Comparison of ENCODE assay signal across 11 mouse cellular contexts in genomic region chr7:37566019-37566418, GRCm38 (mm10).
DNase-seq lines count a peak whose midpoint lies in the region; ATAC-seq and TF ChIP-seq lines count a peak whose summit lies in the region.
"Had no signal": no experiment of that assay in that cellular context is flagged by ENCODE, and none has a peak within 500 bp of the region (broad histone marks: within the 10 kb centered on the region; RNA-seq: fewer than 3 reads in every experiment).

No protein-coding gene starts in this region.

- TF ChIP-seq CTCF in kidney, adult 2 months (conservative IDR thresholded peaks at IDR 0.05; ENCODE audit: insufficient read depth, insufficient read length, low read depth, low read length): no peak

- H3K27me3 ChIP-seq in kidney, embryonic 16.5 days (ENCODE audit: insufficient read depth, low read length): no peaks in the 10 kb centered on the region
- no peaks in the 10 kb centered on the region for H3K27me3 ChIP-seq in kidney, adult 2 months (replicated peaks; ENCODE audit: control insufficient read depth, insufficient read depth, low read length)
- no peaks in the 10 kb centered on the region for H3K27me3 ChIP-seq in embryonic facial prominence, embryonic 12.5 days
- no peaks in the 10 kb centered on the region for H3K27me3 ChIP-seq in intestine, embryonic 15.5 days (replicated peaks)
- no peaks in the 10 kb centered on the region for H3K27me3 ChIP-seq in neural tube, embryonic 13.5 days

- TF ChIP-seq POLR2A in kidney, adult 2 months (IDR thresholded peaks at IDR 0.05; ENCODE audit: low read depth, low read length): no peak

- peak overlapping the region; percentile 21 for H3K4me2 ChIP-seq in kidney, embryonic 16.5 days (replicated peaks; ENCODE audit: low read depth, low read length)
- no peak overlapping the region for H3K4me2 ChIP-seq in embryonic facial prominence, embryonic 12.5 days (replicated peaks)
- peak overlapping the region; percentile 29; the same call in 1 of the 2 replicates for H3K4me2 ChIP-seq in intestine, embryonic 15.5 days (replicated peaks)
- peak overlapping the region; percentile 34 for H3K4me2 ChIP-seq in neural tube, embryonic 13.5 days

- H3K9ac ChIP-seq in kidney, embryonic 16.5 days (replicated peaks; ENCODE audit: low read length): no peak overlapping the region
- H3K9ac ChIP-seq in embryonic facial prominence, embryonic 12.5 days: no peak overlapping the region
- H3K9ac ChIP-seq in intestine, embryonic 15.5 days: no peak overlapping the region
- H3K9ac ChIP-seq in neural tube, embryonic 13.5 days: peak overlapping the region; percentile 41

- peaks cover 35% of the 10 kb centered on the region for H3K4me1 ChIP-seq in kidney, embryonic 16.5 days (ENCODE audit: insufficient read depth, low read length)
- no peaks in the 10 kb centered on the region for H3K4me1 ChIP-seq in kidney, adult 2 months (ENCODE audit: control insufficient read depth, insufficient read depth, low read length)
- H3K4me1 ChIP-seq in embryonic facial prominence, embryonic 12.5 days: peaks cover 35% of the 10 kb centered on the region
- H3K4me1 ChIP-seq in intestine, embryonic 15.5 days (replicated peaks): peaks cover 12% of the 10 kb centered on the region; the same call in 1 of the 2 replicates
- H3K4me1 ChIP-seq in neural tube, embryonic 13.5 days (replicated peaks): peaks cover 75% of the 10 kb centered on the region

- no peaks in the 10 kb centered on the region for H3K36me3 ChIP-seq in kidney, embryonic 16.5 days (ENCODE audit: insufficient read depth, low read length)
- H3K36me3 ChIP-seq in kidney, adult 2 months (ENCODE audit: control insufficient read depth, insufficient read depth, low read length): no peaks in the 10 kb centered on the region
- peaks cover 3% of the 10 kb centered on the region; the same call in 1 of the 2 replicates for H3K36me3 ChIP-seq in embryonic facial prominence, embryonic 12.5 days
- H3K36me3 ChIP-seq in intestine, embryonic 15.5 days: no peaks in the 10 kb centered on the region
- peaks cover 20% of the 10 kb centered on the region for H3K36me3 ChIP-seq in neural tube, embryonic 13.5 days

- no peak for DNase-seq in kidney, adult 2 months
- DNase-seq in spleen, postnatal 4 days (ENCODE audit: low spot score in 2 of 2): no peak
- DNase-seq in T-cell, adult 2 months (ENCODE audit: low spot score): no peak
- no peak for DNase-seq in testis, postnatal 10 days (ENCODE audit: low spot score)
- DNase-seq: kidney, postnatal 25 days; thymus, postnatal 14 days had no signal

- 4% methylated on average over 9 of the region's 9 CpGs for WGBS in kidney, embryonic 16.5 days
- 17% methylated on average over 9 of the region's 9 CpGs for WGBS in kidney, adult 2 months
- WGBS in embryonic facial prominence, embryonic 12.5 days: 19% methylated on average over 9 of the region's 9 CpGs
- 11% methylated on average over 9 of the region's 9 CpGs for WGBS in intestine, embryonic 15.5 days
- 3% methylated on average over 9 of the region's 9 CpGs for WGBS in neural tube, embryonic 13.5 days

- H3K27ac ChIP-seq in kidney, embryonic 16.5 days (ENCODE audit: low read length): no peak overlapping the region
- H3K27ac ChIP-seq in kidney, adult 2 months (ENCODE audit: insufficient read depth, low read depth, low read length): no peak overlapping the region
- no peak overlapping the region for H3K27ac ChIP-seq in embryonic facial prominence, embryonic 12.5 days
- H3K27ac ChIP-seq in intestine, embryonic 15.5 days: no peak overlapping the region; the same call in 1 of the 2 replicates
- peak overlapping the region; percentile 72 for H3K27ac ChIP-seq in neural tube, embryonic 13.5 days (replicated peaks)

- no peak overlapping the region for H3K4me3 ChIP-seq in kidney, embryonic 16.5 days (ENCODE audit: low read length)
- H3K4me3 ChIP-seq in kidney, adult 2 months (ENCODE audit: insufficient read depth, low read depth, low read length): no peak overlapping the region
- no peak overlapping the region for H3K4me3 ChIP-seq in embryonic facial prominence, embryonic 12.5 days
- H3K4me3 ChIP-seq in intestine, embryonic 15.5 days (replicated peaks): no peak overlapping the region
- H3K4me3 ChIP-seq in neural tube, embryonic 13.5 days: no peak overlapping the region
- H3K4me3 ChIP-seq: myocyte had no signal

- H3K9me3 ChIP-seq in kidney, embryonic 16.5 days (ENCODE audit: low read length): no peaks in the 10 kb centered on the region
- no peaks in the 10 kb centered on the region for H3K9me3 ChIP-seq in embryonic facial prominence, embryonic 12.5 days
- H3K9me3 ChIP-seq in intestine, embryonic 15.5 days: no peaks in the 10 kb centered on the region
- H3K9me3 ChIP-seq in neural tube, embryonic 13.5 days: no peaks in the 10 kb centered on the region

- ATAC-seq in kidney, embryonic 16.5 days (ENCODE audit: low FRiP score, low TSS enrichment): peak; percentile 28; the same call in 1 of the 2 replicates
- 0 out of 2 replicates have a peak, but pooled peaks have one; percentile 12 for ATAC-seq in embryonic facial prominence, embryonic 12.5 days (ENCODE audit: insufficient number of reproducible peaks, insufficient read depth, low FRiP score, low TSS enrichment)
- no peak for ATAC-seq in intestine, embryonic 15.5 days
- 0 out of 2 replicates have a peak, but pooled peaks have one; percentile 51 for ATAC-seq in neural tube, embryonic 13.5 days (ENCODE audit: low read depth)
